Mouse (Mus musculus) embryo, embryonic 11.5 days (tissue): ENCODE measurements at regions not wholly inside any gene's neighbourhood (a gene's known extent, or its start where the extent isn't known, plus 50 kb on each side); places are given as distances from the start of the nearest gene placed in this dataset.

Source experiments
- DNase-seq: peaks from one replicate; pipeline ENCODE4 v3.0.0-alpha.2; 2012; ENCODE audit warnings: low read depth, low spot score

GRCm38 (mm10) chr10:21446641-21447040 is 69.5 kb downstream of the Aldh8a1 start:
- DNase-seq = no peak

- no peak for DNase-seq
Measured at GRCm38 (mm10) chr10:21448132-21448531, 71.0 kb downstream of the Aldh8a1 start.

GRCm38 (mm10) chr10:21448942-21449341 is 71.9 kb downstream of the Aldh8a1 start:
- no peak for DNase-seq

- DNase-seq = no peak
Measured at GRCm38 (mm10) chr10:21452611-21453010, 75.5 kb downstream of the Aldh8a1 start.

- no peak for DNase-seq
Measured at GRCm38 (mm10) chr10:21453527-21453926, 76.4 kb downstream of the Aldh8a1 start.

GRCm38 (mm10) chr10:21454153-21454552 is 77.1 kb downstream of the Aldh8a1 start:
- DNase-seq = no peak

- DNase-seq = no peak
Measured at GRCm38 (mm10) chr10:21454757-21455156, 77.7 kb downstream of the Aldh8a1 start.

- DNase-seq = no peak
Measured at GRCm38 (mm10) chr10:21455863-21456262, 78.8 kb downstream of the Aldh8a1 start.

- DNase-seq = no peak
Measured at GRCm38 (mm10) chr10:21456359-21456758, 79.3 kb downstream of the Aldh8a1 start.

GRCm38 (mm10) chr10:21456991-21457390 is 79.9 kb downstream of the Aldh8a1 start:
- no peak for DNase-seq

- no peak for DNase-seq
Measured at GRCm38 (mm10) chr10:21458608-21459007, 81.5 kb downstream of the Aldh8a1 start.

- DNase-seq = no peak
Measured at GRCm38 (mm10) chr10:21460062-21460461, 83.0 kb downstream of the Aldh8a1 start.

- no peak for DNase-seq
Measured at GRCm38 (mm10) chr10:21462915-21463314, 85.8 kb downstream of the Aldh8a1 start.

- DNase-seq = peak; percentile 77
Measured at GRCm38 (mm10) chr10:21465362-21465761, 88.3 kb downstream of the Aldh8a1 start.

GRCm38 (mm10) chr10:21465806-21466377 is 88.8 kb downstream of the Aldh8a1 start:
- DNase-seq = no peak

- no peak for DNase-seq
Measured at GRCm38 (mm10) chr10:21467425-21468085, 90.5 kb downstream of the Aldh8a1 start.

GRCm38 (mm10) chr10:21468421-21468820 is 91.3 kb downstream of the Aldh8a1 start:
- DNase-seq = no peak

- DNase-seq = no peak
Measured at GRCm38 (mm10) chr10:21469961-21470360, 92.9 kb downstream of the Aldh8a1 start.

- no peak for DNase-seq
Measured at GRCm38 (mm10) chr10:21470589-21470988, 93.5 kb downstream of the Aldh8a1 start.

- no peak for DNase-seq
Measured at GRCm38 (mm10) chr10:21474242-21474641, 97.2 kb downstream of the Aldh8a1 start.

GRCm38 (mm10) chr10:21478004-21478403 is 100.9 kb downstream of the Aldh8a1 start:
- DNase-seq = no peak

- no peak for DNase-seq
Measured at GRCm38 (mm10) chr10:21479403-21479802, 102.3 kb downstream of the Aldh8a1 start.

GRCm38 (mm10) chr10:21481255-21481654 is 104.2 kb downstream of the Aldh8a1 start:
- DNase-seq = no peak

- DNase-seq = no peak
Measured at GRCm38 (mm10) chr10:21482055-21482454, 105.0 kb downstream of the Aldh8a1 start.
